Mouse (Mus musculus): Measurements from ENCODE around the gene Slc12a9.
"Not testable (repeated sequence)": the region's sequence is repeated elsewhere in the genome, so short reads cannot be mapped to it uniquely, and the experiment has no call there.

Slc12a9 gene

GRCm38 (mm10) chr5:137286655-137287031 lies 46.8 kb downstream of the Slc12a9 start:
- peak; percentile 90 for DNase-seq

DNA sequence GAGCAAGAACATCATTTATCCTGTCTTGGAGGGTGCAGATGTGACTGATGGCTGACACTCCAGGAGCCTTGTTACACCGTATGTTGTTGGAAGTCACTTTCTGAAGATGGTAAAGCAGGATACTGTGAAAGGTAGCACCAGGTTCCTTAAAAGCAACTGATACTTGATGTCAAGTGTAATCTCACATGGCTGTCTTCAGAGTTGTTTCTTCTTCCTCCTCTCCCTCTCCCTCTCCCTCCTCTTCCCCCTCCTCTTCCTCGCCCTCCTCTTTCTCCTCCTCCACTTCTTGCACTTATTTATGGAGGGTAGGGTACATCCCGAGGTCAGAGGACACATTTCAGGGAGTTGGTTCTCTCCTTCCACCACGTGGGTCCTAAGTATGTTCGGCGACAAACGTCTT lies 47.4 kb downstream of the Slc12a9 start:
- DNase-seq = no peak

DNA sequence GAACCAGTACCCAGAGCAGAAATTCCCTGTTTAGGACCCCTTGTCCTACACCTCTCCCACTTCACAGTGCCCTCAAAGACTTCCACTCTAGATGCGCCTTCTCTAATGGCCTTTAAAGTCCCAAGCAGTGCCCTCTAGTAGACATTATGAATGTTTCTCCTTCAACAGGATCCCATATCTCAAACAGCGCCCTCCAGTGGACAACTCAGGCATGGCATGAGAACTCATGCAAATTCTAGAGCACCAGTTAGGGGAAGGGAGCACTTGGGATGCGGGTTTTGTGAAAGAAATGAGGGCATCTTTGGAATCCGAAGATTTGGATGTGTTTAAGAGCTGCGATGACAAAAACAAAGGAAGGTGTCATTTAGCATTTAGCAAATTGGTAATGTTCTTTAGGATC lies 48.4 kb downstream of the Slc12a9 start:
- DNase-seq = no peak

DNA sequence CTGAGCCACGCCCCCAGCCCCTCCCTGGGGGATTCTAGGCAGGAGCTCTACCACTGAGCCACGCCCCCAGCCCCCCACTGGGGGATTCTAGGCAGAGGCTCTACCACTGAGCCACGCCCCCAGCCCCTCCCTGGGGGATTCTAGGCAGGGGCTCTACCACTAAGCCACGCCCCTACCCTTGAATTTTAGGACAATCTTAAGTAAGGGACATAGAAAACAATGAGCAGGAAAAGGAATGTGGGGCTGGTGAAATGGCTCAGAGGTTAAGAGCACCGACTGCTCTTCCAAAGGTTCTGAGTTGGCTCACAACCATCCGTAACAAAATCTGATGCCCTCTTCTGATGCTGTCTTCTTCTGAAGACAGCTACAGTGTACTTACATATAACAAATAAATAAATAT lies 49.0 kb downstream of the Slc12a9 start:
- DNase-seq = not testable (repeated sequence)

DNA sequence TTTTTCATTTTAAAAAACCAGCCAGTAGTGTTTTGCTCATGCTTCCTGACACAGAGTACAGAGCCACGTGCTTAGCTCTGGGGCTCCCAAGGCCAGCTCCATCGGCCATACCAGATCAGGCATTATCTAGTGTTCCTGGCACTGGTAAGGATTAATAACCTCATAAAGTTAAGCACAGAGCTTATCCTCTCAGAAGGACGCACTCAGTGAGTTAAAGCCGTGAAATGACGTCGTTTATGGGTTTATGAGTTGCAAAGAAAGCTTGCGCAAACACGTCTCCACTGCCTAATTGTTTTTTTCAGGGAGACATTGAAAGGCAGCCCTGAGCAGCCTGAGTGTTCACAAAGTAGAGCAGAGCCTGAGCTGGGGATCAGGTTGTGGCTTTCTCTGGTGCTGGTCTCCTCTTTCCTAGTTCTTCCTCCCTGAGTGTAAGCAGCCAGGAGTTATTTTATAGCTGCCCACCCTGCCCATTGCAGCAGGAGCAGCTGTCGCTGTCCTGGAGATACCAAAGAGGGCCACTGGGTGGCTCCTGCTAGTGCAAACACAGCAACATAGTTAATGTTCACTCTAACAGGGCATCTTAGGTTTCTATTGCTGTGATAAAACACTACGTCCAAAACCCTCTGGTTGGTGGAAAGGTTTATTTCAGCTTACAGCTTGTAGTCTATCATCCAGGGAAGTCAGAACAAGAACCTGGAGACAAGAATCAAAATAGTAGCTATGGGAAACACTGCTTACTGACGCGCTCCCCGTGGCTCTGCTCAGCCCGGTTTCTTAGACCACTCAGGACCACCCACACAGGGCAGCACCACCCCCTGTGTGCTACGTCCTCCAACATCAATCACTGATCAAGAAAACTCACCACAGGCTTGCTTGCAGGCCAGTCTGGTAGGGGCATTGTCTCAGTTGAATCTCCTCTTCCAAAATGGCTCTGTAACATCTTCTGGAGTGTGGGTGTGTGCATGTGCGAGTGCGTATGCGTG lies 55.7 kb downstream of the Slc12a9 start:
- peak; percentile 55 for DNase-seq

- DNase-seq = peak; percentile 47
These were observed 65.1 kb downstream of the Slc12a9 start for GRCm38 (mm10) chr5:137268131-137268910.

GRCm38 (mm10) chr5:137264787-137265186 lies 68.6 kb downstream of the Slc12a9 start:
- no peak for DNase-seq
